Mouse (Mus musculus) hindbrain, embryonic 14.5 days (tissue): ENCODE measurements around the gene Crtc1. TPM values are rescaled to one million over a fixed set of nuclear protein-coding genes. Genes with fewer than 3 reads are reported as not detected.
A peak's percentile ranks its signal among the peaks of the same experiment; 100 is the strongest.

Experiments used
- ATAC-seq: fragments of 200-750 bp; cut with Nextera tagmentation; 2 replicates; pipeline ENCODE4 v1.8.0; 2017; ENCODE audit warnings: moderate number of reproducible peaks, mild to moderate bottlenecking, moderate TSS enrichment, moderate library complexity; ENCODE audit not compliant: low FRiP score
- DNase-seq: peaks from one replicate; pipeline ENCODE4 v3.0.0-alpha.2; 2015; ENCODE audit warnings: low spot score
- H3K27ac ChIP-seq: fragments of 300-500 bp; sonication (generic); 2 replicates; pipeline ENCODE4 v1.5.1; 2014; ENCODE audit warnings: mild to moderate bottlenecking, moderate library complexity
- H3K27me3 ChIP-seq: fragments of 300-500 bp; sonication (generic); 2 replicates; pipeline ENCODE4 v1.6.1; 2014; ENCODE audit warnings: mild to moderate bottlenecking, low read length, mixed read lengths; ENCODE audit not compliant: control insufficient read depth, insufficient read depth
- H3K36me3 ChIP-seq: fragments of 300-500 bp; sonication (generic); replicated peaks from 2 replicates; pipeline ENCODE4 v1.6.1; 2014; ENCODE audit not compliant: control insufficient read depth, insufficient read depth
- H3K4me1 ChIP-seq: fragments of 300-500 bp; sonication (generic); replicated peaks from 2 replicates; pipeline ENCODE4 v1.6.1; 2014; ENCODE audit warnings: antibody characterized with exemption, low read length, mixed read lengths; ENCODE audit not compliant: control insufficient read depth, insufficient read depth
- H3K4me2 ChIP-seq: fragments of 300-500 bp; sonication (generic); replicated peaks from 2 replicates; pipeline ENCODE4 v1.6.1; 2014; ENCODE audit warnings: mild to moderate bottlenecking, moderate library complexity
- H3K4me3 ChIP-seq: fragments of 300-500 bp; sonication (generic); replicated peaks from 2 replicates; pipeline ENCODE4 v1.5.1; 2014; ENCODE audit warnings: mild to moderate bottlenecking, low read length
- H3K9ac ChIP-seq: fragments of 300-500 bp; sonication (generic); 2 replicates; pipeline ENCODE4 v1.6.1; 2014
- H3K9me3 ChIP-seq: fragments of 300-500 bp; sonication (generic); 2 replicates; pipeline ENCODE4 v1.6.1; 2016; ENCODE audit warnings: low read length; ENCODE audit not compliant: control insufficient read depth
- WGBS: fragments of 180-500 bp; shearing (Covaris S2); extraction: QIAGEN DNeasy Blood & Tissue Kit; methylation state at CpG from one replicate; pipeline ENCODE4 v1.1.7; 2014; 5-methylcytosine and 5-hydroxymethylcytosine counted together
- polyA plus RNA-seq: library from polyadenylated mRNA; unstranded; fragments of >200 nt; fragmentation: Nextera tagmentation; extraction: Ambion mirVana; gene quantifications from 2 replicates; pipeline ENCODE4 v1.2.1, GENCODE M21; 2014

Gene Crtc1
- polyA plus RNA-seq, 1 experiment from 2014 or later = 53.9 TPM

- DNase-seq (no peak), ATAC-seq (0 out of 2 replicates have a peak, but pooled peaks have one; percentile 1)
- Histone ChIP-seq H3K36me3 (peaks cover 96% of the 10 kb centered on the region), H3K4me1 (peaks cover 14% of the 10 kb centered on the region; the same call in 1 of the 2 replicates), H3K4me3 (no peak overlapping the region), H3K4me2 (no peak overlapping the region), H3K9ac (no peak overlapping the region), H3K9me3 (no peaks in the 10 kb centered on the region), H3K27me3 (no peaks in the 10 kb centered on the region), H3K27ac (no peak overlapping the region)
- WGBS = 87% methylated on average over 6 of the region's 6 CpGs
Measured at GRCm38 (mm10) chr8:70332878-70333202, 106.5 kb downstream of the Crtc1 start.

Other genes with a start within 250 kb of the Crtc1 start
- gene Slc25a42, start 227.3 kb downstream of the Crtc1 start, polyA plus RNA-seq = 6.5 and 6.9 TPM in 2 replicates
- gene Sugp2, start 205.4 kb downstream of the Crtc1 start, polyA plus RNA-seq = 77.8 and 78.8 TPM in 2 replicates
- gene Armc6, start 205.1 kb downstream of the Crtc1 start, polyA plus RNA-seq = 97.6 and 102 TPM in 2 replicates
- 23.5 and 25.1 TPM in 2 replicates for gene Homer3, start 156.8 kb downstream of the Crtc1 start, polyA plus RNA-seq
- gene Ddx49, start 137.1 kb downstream of the Crtc1 start, polyA plus RNA-seq = 41.8 and 42.5 TPM in 2 replicates
- gene Cope, start 137.1 kb downstream of the Crtc1 start, polyA plus RNA-seq = 256 and 288 TPM in 2 replicates
- 42.9 TPM in 2 replicates for gene Cers1, start 123.8 kb downstream of the Crtc1 start, polyA plus RNA-seq
- gene Gdf1, start 109.8 kb downstream of the Crtc1 start, polyA plus RNA-seq = 0.23 and 3.2 TPM in 2 replicates
- gene Upf1, start 86.3 kb downstream of the Crtc1 start, polyA plus RNA-seq = 17.3 and 17.9 TPM in 2 replicates
- gene Comp, start 66.0 kb downstream of the Crtc1 start, polyA plus RNA-seq = 0.10 and 0.27 TPM in 2 replicates
- gene Klhl26, start 37.4 kb upstream of the Crtc1 start, polyA plus RNA-seq = 28.5 and 30.0 TPM in 2 replicates
- 143 and 149 TPM in 2 replicates for gene Tmem59l, start 47.8 kb upstream of the Crtc1 start, polyA plus RNA-seq
- gene Crlf1, start 53.6 kb upstream of the Crtc1 start, polyA plus RNA-seq = 6.3 and 6.9 TPM in 2 replicates
- 161 and 166 TPM in 2 replicates for gene Rex1bd, start 67.2 kb upstream of the Crtc1 start, polyA plus RNA-seq
- 622 and 778 TPM in 2 replicates for gene Uba52, start 71.2 kb upstream of the Crtc1 start, polyA plus RNA-seq
- 328 and 332 TPM in 2 replicates for gene Fkbp8, start 88.1 kb upstream of the Crtc1 start, polyA plus RNA-seq
- 45.4 and 46.5 TPM in 2 replicates for gene Kxd1, start 88.4 kb upstream of the Crtc1 start, polyA plus RNA-seq
- 14.8 and 15.1 TPM in 2 replicates for gene Ell, start 99.9 kb upstream of the Crtc1 start, polyA plus RNA-seq
- 86.8 and 96.6 TPM in 2 replicates for gene Isyna1, start 154.8 kb upstream of the Crtc1 start, polyA plus RNA-seq
- gene Ssbp4, start 169.3 kb upstream of the Crtc1 start, polyA plus RNA-seq = 165 and 173 TPM in 2 replicates
- gene Lrrc25, start 176.6 kb upstream of the Crtc1 start, polyA plus RNA-seq = 0.98 and 1.6 TPM in 2 replicates
- gene Gdf15, start 192.9 kb upstream of the Crtc1 start, polyA plus RNA-seq = 0.14 and 0.28 TPM in 2 replicates
- 74.0 and 89.3 TPM in 2 replicates for gene Pgpep1, start 220.8 kb upstream of the Crtc1 start, polyA plus RNA-seq
- gene Lsm4, start 233.7 kb upstream of the Crtc1 start, polyA plus RNA-seq = 180 and 197 TPM in 2 replicates